Mouse (Mus musculus) testis, adult 2 months (tissue): Measurements from ENCODE around the gene Trpd52l3. TPM values are rescaled to one million over a fixed set of nuclear protein-coding genes. Genes with fewer than 3 reads are reported as not detected.

ENCODE experiments used
- H3K27ac ChIP-seq: fragments of 200-500 bp; 2 replicates; pipeline ENCODE4 v1.5.1; 2012; ENCODE audit warnings: low read depth, low read length; ENCODE audit not compliant: control insufficient read depth, insufficient read depth
- H3K27me3 ChIP-seq: fragments of 200-500 bp; 2 replicates; pipeline ENCODE4 v1.6.1; 2012; ENCODE audit warnings: mild to moderate bottlenecking, low read length, moderate library complexity; ENCODE audit not compliant: control insufficient read depth, insufficient read depth
- H3K36me3 ChIP-seq: fragments of 200-500 bp; 2 replicates; pipeline ENCODE4 v1.6.1; 2012; ENCODE audit warnings: mild to moderate bottlenecking, low read length; ENCODE audit not compliant: control insufficient read depth, insufficient read depth
- H3K4me1 ChIP-seq: fragments of 200-500 bp; 2 replicates; pipeline ENCODE4 v1.6.1; 2012; ENCODE audit warnings: low read length; ENCODE audit not compliant: control insufficient read depth, insufficient read depth
- H3K4me3 ChIP-seq: fragments of 200-500 bp; 2 replicates; pipeline ENCODE4 v1.5.1; 2012; ENCODE audit warnings: low read depth, mild to moderate bottlenecking, low read length, moderate library complexity, mixed read lengths; ENCODE audit not compliant: control insufficient read depth
- CTCF ChIP-seq: fragments of 200-500 bp; IDR thresholded peaks from 2 replicates; pipeline ENCODE4 v1.5.1; 2012; ENCODE audit warnings: low read depth, mild to moderate bottlenecking, inconsistent platforms, low read length, moderate library complexity; ENCODE audit not compliant: control insufficient read depth, insufficient read depth, insufficient replicate concordance
- POLR2A ChIP-seq: fragments of 200-500 bp; IDR thresholded peaks from 2 replicates; pipeline ENCODE4 v1.6.1; 2012; ENCODE audit warnings: low read depth, mild to moderate bottlenecking, inconsistent platforms, low read length, moderate library complexity; ENCODE audit not compliant: control insufficient read depth
- polyA plus RNA-seq: library from polyadenylated mRNA; depleted of rRNA; stranded (reverse); fragments of >200 nt; gene quantifications from 2 replicates; pipeline ENCODE4 v1.2.3, GENCODE M21; 2012; rRNA removed

Gene Trpd52l3
- polyA plus RNA-seq, 1 experiment, result 55.1 TPM

- no peak overlapping the region for H3K4me3 ChIP-seq
- TF ChIP-seq CTCF (no peak), POLR2A (no peak)
- no peaks in the 10 kb centered on the region for H3K27me3 ChIP-seq
- H3K27ac ChIP-seq, result no peak overlapping the region
- H3K4me1 ChIP-seq, result no peaks in the 10 kb centered on the region
- no peaks in the 10 kb centered on the region for H3K36me3 ChIP-seq
These were observed 47.0 kb downstream of the Trpd52l3 start for GRCm38 (mm10) chr19:30050584-30050983.

DNA sequence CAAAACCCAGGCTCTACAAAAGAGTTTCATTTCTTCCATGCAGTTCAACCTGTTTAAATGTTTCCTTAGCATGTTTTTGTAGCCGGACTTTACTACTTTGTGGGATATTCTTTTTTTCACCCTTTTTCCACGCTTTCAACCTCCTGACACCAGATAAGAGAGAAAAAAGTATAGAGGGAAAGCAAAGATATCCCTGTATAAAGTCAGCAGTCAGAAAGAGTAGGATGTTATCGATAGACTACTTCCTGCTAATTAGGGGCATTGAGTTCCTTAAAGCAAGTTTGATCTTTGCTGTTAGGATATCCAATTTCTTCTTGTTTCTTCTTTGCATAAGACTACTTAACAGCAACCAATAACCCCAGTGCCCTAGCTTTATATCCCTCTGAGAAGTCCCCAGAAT, 47.9 kb downstream of the Trpd52l3 start:
- Histone ChIP-seq H3K27ac (no peak overlapping the region), H3K27me3 (no peaks in the 10 kb centered on the region), H3K4me3 (no peak overlapping the region), H3K36me3 (no peaks in the 10 kb centered on the region), H3K4me1 (no peaks in the 10 kb centered on the region)
- TF ChIP-seq CTCF, result no peak
- TF ChIP-seq POLR2A, result no peak

- H3K27ac ChIP-seq, result no peak overlapping the region
- no peaks in the 10 kb centered on the region for H3K27me3 ChIP-seq
- H3K4me3 ChIP-seq, result no peak overlapping the region
- no peaks in the 10 kb centered on the region for H3K36me3 ChIP-seq
- no peaks in the 10 kb centered on the region for H3K4me1 ChIP-seq
- TF ChIP-seq CTCF, result no peak
- no peak for TF ChIP-seq POLR2A
These were observed 50.6 kb downstream of the Trpd52l3 start for GRCm38 (mm10) chr19:30054218-30054617.

Other genes starting within 250 kb of the Trpd52l3 start
- gene 9930021J03Rik, start 197.8 kb upstream of the Trpd52l3 start, polyA plus RNA-seq, result 15.2 and 19.1 TPM in 2 replicates
- 1.2 and 1.6 TPM in 2 replicates for gene Ranbp6, start 190.8 kb upstream of the Trpd52l3 start, polyA plus RNA-seq
- gene Il33, start 78.7 kb upstream of the Trpd52l3 start, polyA plus RNA-seq, result 2.1 and 2.2 TPM in 2 replicates
- 13.5 and 14.0 TPM in 2 replicates for gene Uhrf2, start 26.7 kb downstream of the Trpd52l3 start, polyA plus RNA-seq
- 3.6 and 6.4 TPM in 2 replicates for gene Gldc, start 171.6 kb downstream of the Trpd52l3 start, polyA plus RNA-seq
- not detected in 2 replicates for gene Mbl2, start 229.2 kb downstream of the Trpd52l3 start, polyA plus RNA-seq